Mouse (Mus musculus) Patski (cell line): ENCODE results near the gene Lrg1. TPM values are rescaled to one million over a fixed set of nuclear protein-coding genes. Genes with fewer than 3 reads are reported as not detected.

Experiments
- ATAC-seq: fragments of 100-300 bp; one replicate; pipeline ENCODE4 v1.8.0; 2021
- CTCF ChIA-PET: fragments of 350-600 bp; sonication (Branson Sonifier 250); formaldehyde crosslinking; loops from one replicate; lab custom pipeline; 2022; ENCODE audit warnings: inconsistent platforms; lab: Charles Lee
- POLR2A ChIA-PET: fragments of 350-600 bp; sonication (Branson Sonifier 250); formaldehyde crosslinking; loops from one replicate; lab custom pipeline; 2022; ENCODE audit warnings: antibody characterized with exemption, inconsistent platforms; lab: Charles Lee
- DNase-seq: peaks from one replicate; pipeline ENCODE4 v3.0.0-alpha.2; 2011; ENCODE audit warnings: low read depth, low spot score
- H3K27me3 ChIP-seq: fragments of 371-371 bp; one replicate; pipeline ENCODE4 v1.5.1; 2021
- CTCF ChIP-seq: fragments of 100-300 bp; IDR thresholded peaks from one replicate; pipeline ENCODE4 v1.5.1; 2021
- in situ Hi-C: fragments of 300-500 bp; cut with MboI; formaldehyde crosslinking; loops from 3 replicates; pipeline ENCODE4 v1.11.1; 2018; ENCODE audit warnings: low pct_unique_long_range_greater_than_20kb, mixed read lengths
- polyA plus RNA-seq: library from polyadenylated mRNA; unstranded; gene quantifications from one replicate; pipeline ENCODE4 v1.2.3, GENCODE M21; 2021

Gene Lrg1
- polyA plus RNA-seq, 1 experiment from 2014 or later = 0.08 TPM

- TF ChIP-seq CTCF = no peak
- ChIA-PET CTCF (no interaction called here), POLR2A (no interaction called here)
- peaks cover 21% of the 10 kb centered on the region for H3K27me3 ChIP-seq
- in situ Hi-C loops = no loop called here
- no peak for DNase-seq
- no peak for ATAC-seq
Observed at GRCm38 (mm10) chr17:56137839-56138613, 16.2 kb upstream of the Lrg1 start.

- ChIA-PET CTCF (interaction anchor here (1.0 to 2.6 kb wide), 2 partner anchors 14 to 23 kb away, joined by 3 to 12 read pairs; no protein-coding TSS in a partner anchor), POLR2A (no interaction called here)
- DNase-seq (no peak), ATAC-seq (no peak)
- peaks cover 16% of the 10 kb centered on the region for H3K27me3 ChIP-seq
- TF ChIP-seq CTCF = no peak
- in situ Hi-C loops = no loop called here
Observed at GRCm38 (mm10) chr17:56136558-56136957, 14.8 kb upstream of the Lrg1 start.

- ChIA-PET CTCF (interaction anchor here (0.7 to 3.1 kb wide), 6 partner anchors 22 to 121 kb away, joined by 3 to 12 read pairs (median 6); no protein-coding TSS in a partner anchor), POLR2A (no interaction called here)
- peaks cover 8% of the 10 kb centered on the region for H3K27me3 ChIP-seq
- DNase-seq (no peak), ATAC-seq (no peak)
- in situ Hi-C loops = loop anchor here (5.0 kb wide), 1 partner anchor 118 kb away; no protein-coding TSS in a partner anchor
- TF ChIP-seq CTCF = no peak
Observed at GRCm38 (mm10) chr17:56134463-56134971, 12.7 kb upstream of the Lrg1 start.

- peaks cover under 1% of the 10 kb centered on the region for H3K27me3 ChIP-seq
- in situ Hi-C loops = loop anchor here (5.0 kb wide), 1 partner anchor 119 kb away; no protein-coding TSS in a partner anchor
- ATAC-seq = no peak
- POLR2A ChIA-PET = no interaction called here
- DNase-seq = no peak
- CTCF ChIA-PET = interaction anchor here (0.6 to 3.1 kb wide), 9 partner anchors 13 to 122 kb away, joined by 3 to 12 read pairs (median 4); partner anchors contain the start of gene Plin5
- no peak for TF ChIP-seq CTCF
Observed at GRCm38 (mm10) chr17:56133457-56134363, 11.9 kb upstream of the Lrg1 start.

GRCm38 (mm10) chr17:56132661-56133060 is 10.9 kb upstream of the Lrg1 start:
- ChIA-PET POLR2A (no interaction called here), CTCF (interaction anchor here (1.1 to 3.1 kb wide), 4 partner anchors 16 to 123 kb away, joined by 3 to 12 read pairs (median 5); partner anchors contain the start of gene Plin5)
- H3K27me3 ChIP-seq = no peaks in the 10 kb centered on the region
- DNase-seq (no peak), ATAC-seq (no peak)
- no peak for TF ChIP-seq CTCF
- in situ Hi-C loops = loop anchor here (5.0 kb wide), 1 partner anchor 120 kb away; no protein-coding TSS in a partner anchor

GRCm38 (mm10) chr17:56131814-56132213 is 10.0 kb upstream of the Lrg1 start:
- ChIA-PET POLR2A (no interaction called here), CTCF (interaction anchor here (0.8 to 1.9 kb wide), 4 partner anchors 18 to 124 kb away, joined by 3 to 11 read pairs (median 8); no protein-coding TSS in a partner anchor)
- in situ Hi-C loops = loop anchor here (5.0 kb wide), 1 partner anchor 120 kb away; no protein-coding TSS in a partner anchor
- ATAC-seq (no peak), DNase-seq (no peak)
- TF ChIP-seq CTCF = no peak
- no peaks in the 10 kb centered on the region for H3K27me3 ChIP-seq

- peaks cover 2% of the 10 kb centered on the region for H3K27me3 ChIP-seq
- DNase-seq (no peak), ATAC-seq (no peak)
- TF ChIP-seq CTCF = no peak
- in situ Hi-C loops = loop anchor here (5.0 kb wide), 1 partner anchor 121 kb away; no protein-coding TSS in a partner anchor
- ChIA-PET POLR2A (no interaction called here), CTCF (interaction anchor here (0.7 to 2.4 kb wide), 7 partner anchors 19 to 133 kb away, joined by 3 to 11 read pairs (median 5); no protein-coding TSS in a partner anchor)
Observed at GRCm38 (mm10) chr17:56131136-56131535, 9.3 kb upstream of the Lrg1 start.

- no peak for DNase-seq
- peaks cover 3% of the 10 kb centered on the region for H3K27me3 ChIP-seq
- no peak for ATAC-seq
- in situ Hi-C loops = loop anchor here (5.0 kb wide), 1 partner anchor 34 kb away; the partner anchor contains the start of gene Tnfaip8l1
- ChIA-PET POLR2A (no interaction called here), CTCF (no interaction called here)
- TF ChIP-seq CTCF = no peak
Observed at GRCm38 (mm10) chr17:56128246-56128645, 6.4 kb upstream of the Lrg1 start.

- in situ Hi-C loops = loop anchor here (5.0 kb wide), 1 partner anchor 36 kb away; the partner anchor contains the start of gene Tnfaip8l1
Observed at GRCm38 (mm10) chr17:56126175-56126574, 4.4 kb upstream of the Lrg1 start.

GRCm38 (mm10) chr17:56125276-56125630 is 3.5 kb upstream of the Lrg1 start:
- CTCF ChIA-PET = interaction anchor here (0.7 to 2.2 kb wide), 5 partner anchors 9 to 130 kb away, joined by 3 to 7 read pairs (median 3); no protein-coding TSS in a partner anchor
- peaks cover 12% of the 10 kb centered on the region for H3K27me3 ChIP-seq
- POLR2A ChIA-PET = no interaction called here
- in situ Hi-C loops = loop anchor here (5.0 kb wide), 1 partner anchor 37 kb away; the partner anchor contains the start of gene Tnfaip8l1
- no peak for TF ChIP-seq CTCF
- no peak for DNase-seq
- ATAC-seq = no peak

More at GRCm38 (mm10) chr17:56126175-56126574, 4.4 kb upstream of the Lrg1 start:
- ChIA-PET CTCF (interaction anchor here (2.2 kb wide), 1 partner anchor 34 kb away, joined by 7 read pairs; no protein-coding TSS in a partner anchor), POLR2A (no interaction called here)
- TF ChIP-seq CTCF = no peak
- H3K27me3 ChIP-seq = peaks cover 7% of the 10 kb centered on the region
- no peak for DNase-seq
- ATAC-seq = no peak
